24 mouse cellular contexts compared by ENCODE assay signal in the genomic region with DNA sequence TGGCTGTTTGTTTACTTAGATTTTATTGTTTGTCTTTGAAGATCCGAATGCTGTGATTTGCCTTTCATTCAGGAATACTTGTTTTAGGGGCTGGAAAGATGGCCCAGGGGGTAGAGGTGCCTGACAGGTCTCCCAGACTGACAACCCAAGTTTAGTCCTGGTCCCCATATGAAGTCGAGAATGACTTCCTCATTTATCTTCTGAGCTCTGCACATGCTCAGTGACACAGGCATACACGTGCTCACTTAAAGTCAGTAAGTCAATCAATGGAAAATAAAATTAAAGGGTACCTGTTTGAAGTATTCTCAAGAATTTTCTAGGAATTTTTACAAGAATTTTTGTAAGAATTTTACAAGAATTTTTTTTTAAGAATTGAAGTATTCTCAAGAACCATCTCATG.
"Had no signal": no experiment of that assay in that cellular context is flagged by ENCODE, and none has a peak within 500 bp of the region (broad histone marks: within the 10 kb centered on the region; RNA-seq: fewer than 3 reads in every experiment).

No protein-coding gene starts in this region.

- H3K4me3 ChIP-seq: kidney, embryonic 15.5 days; limb, embryonic 12.5 days; limb, embryonic 15.5 days; megakaryocyte, embryonic 14.5 days; midbrain, embryonic 10.5 days; midbrain, embryonic 13.5 days; myocyte; neural tube, embryonic 13.5 days had no signal

- H3K36me3 ChIP-seq: kidney, embryonic 15.5 days; limb, embryonic 12.5 days; limb, embryonic 15.5 days; midbrain, embryonic 10.5 days; midbrain, embryonic 13.5 days; neural tube, embryonic 13.5 days had no signal

- H3K4me2 ChIP-seq: kidney, embryonic 15.5 days; limb, embryonic 12.5 days; limb, embryonic 15.5 days; liver, embryonic 11.5 days; lung, embryonic 14.5 days; midbrain, embryonic 13.5 days; neural tube, embryonic 13.5 days had no signal

- H3K9me3 ChIP-seq: kidney, embryonic 15.5 days; limb, embryonic 12.5 days; limb, embryonic 15.5 days; megakaryocyte, embryonic 14.5 days; midbrain, embryonic 10.5 days; midbrain, embryonic 13.5 days; neural tube, embryonic 13.5 days had no signal

- DNase-seq: kidney, adult 2 months; kidney, postnatal 10 days; kidney, postnatal 36 days; left cerebral cortex, postnatal 4 days; liver, postnatal 0 days; lung, embryonic 14.5 days; lung, postnatal 10 days; lung, postnatal 36 days; retina, postnatal 1 day; right cerebral cortex, postnatal 25 days; spleen, adult 18-20 months; thymus, adult 18-20 months; thymus, postnatal 36 days had no signal

- H3K27me3 ChIP-seq: kidney, embryonic 15.5 days; limb, embryonic 12.5 days; limb, embryonic 15.5 days; megakaryocyte, embryonic 14.5 days; midbrain, embryonic 13.5 days; neural tube, embryonic 13.5 days had no signal

- ATAC-seq: liver, postnatal 0 days; midbrain, embryonic 13.5 days; midbrain, embryonic 16.5 days had no signal

- H3K27ac ChIP-seq: kidney, embryonic 15.5 days; limb, embryonic 15.5 days; liver, embryonic 14.5 days; midbrain, embryonic 10.5 days; midbrain, embryonic 13.5 days; neural tube, embryonic 13.5 days had no signal

- H3K9ac ChIP-seq: kidney, embryonic 15.5 days; limb, embryonic 12.5 days; limb, embryonic 15.5 days; liver, embryonic 14.5 days; liver, postnatal 0 days; lung, embryonic 14.5 days; midbrain, embryonic 13.5 days; neural tube, embryonic 13.5 days had no signal
